Mouse (Mus musculus): Measurements from ENCODE around the gene Ncdn. TPM values are rescaled to one million over a fixed set of nuclear protein-coding genes. Genes with fewer than 3 reads are reported as not detected.

Gene Ncdn
- total RNA-seq, 2 experiments from 2014 or later = 980 to 1,003 TPM

DNA sequence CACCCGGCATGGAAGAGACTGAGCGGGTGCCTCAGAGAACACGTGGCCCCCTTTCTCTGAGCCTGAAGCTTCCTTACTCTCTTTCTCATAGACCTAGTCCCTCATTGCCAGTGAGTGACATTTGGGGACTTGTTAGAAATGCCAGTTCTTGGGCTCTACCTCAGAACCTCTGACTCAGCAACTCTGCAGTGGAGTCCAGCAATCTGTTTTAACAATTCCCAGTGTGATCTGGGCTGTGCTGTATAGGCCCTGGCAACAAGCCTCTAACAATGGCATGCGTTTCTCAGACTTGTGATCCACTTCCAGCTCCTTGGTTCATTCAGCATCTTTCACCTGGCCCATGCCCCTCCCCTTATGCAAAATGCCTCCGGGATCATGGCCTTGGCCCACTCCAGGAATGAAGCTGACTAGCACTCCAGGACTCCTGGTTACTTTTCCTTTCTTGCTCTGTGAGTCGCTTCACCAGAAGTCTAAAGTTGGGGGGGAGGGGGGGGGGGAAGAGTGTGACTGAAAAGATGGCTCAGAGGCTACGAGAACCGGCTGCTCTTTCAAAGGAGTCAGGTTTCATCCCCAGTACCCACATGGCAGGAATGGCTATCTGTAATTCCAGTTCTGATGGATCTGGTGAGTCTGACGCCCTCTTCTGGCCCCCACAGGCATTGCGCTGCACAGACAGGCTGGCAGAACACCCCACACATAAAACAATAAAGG, 13.1 kb downstream of the Ncdn start:
- Histone ChIP-seq H3K4me3 (no peak overlapping the region), H3K27ac (no peak overlapping the region)
- intact Hi-C loops (cut with DNase I) = no loop called here
- peak; percentile 42 for TF ChIP-seq CTCF (IDR thresholded peaks at IDR 0.05)
- DNase-seq (ENCODE audit: extremely low spot score in 1 of 2, low spot score in 2 of 2) = no peak

DNA sequence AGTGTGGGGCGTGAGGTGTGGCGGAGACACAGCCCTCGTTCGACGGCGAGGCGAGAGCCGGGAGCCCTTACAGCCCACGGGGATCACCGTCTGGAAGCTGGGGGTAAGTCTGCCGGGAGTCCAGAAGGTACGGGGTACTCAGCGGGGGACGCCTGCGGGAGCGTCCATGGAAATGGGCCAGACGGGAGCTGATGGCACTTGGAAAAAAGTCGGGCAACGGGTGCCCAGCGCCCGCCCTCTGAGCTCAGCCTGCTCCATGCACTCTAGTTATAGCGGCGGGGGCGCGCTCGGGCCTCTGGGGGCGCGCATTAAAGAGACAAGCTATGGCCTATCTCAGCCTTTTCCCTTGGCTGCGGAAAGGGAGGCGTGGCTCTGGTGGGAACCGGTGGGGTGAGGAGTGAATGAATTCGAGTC, 17.2 kb downstream of the Ncdn start, which contains the start of gene Tfap2e:
Tfap2e (minus strand) TSS at position 240 of the 414 bp plus-strand sequence.
- intact Hi-C loops (cut with DNase I) = no loop called here
- DNase-seq (ENCODE audit: extremely low spot score in 1 of 2, low spot score in 2 of 2) = no peak
- no peak for TF ChIP-seq CTCF (IDR thresholded peaks at IDR 0.05)
- Histone ChIP-seq H3K27ac (no peak within 1 kb of the TSS), H3K4me3 (no peak within 1 kb of the TSS)

- DNase-seq (ENCODE audit: extremely low spot score in 1 of 2, low spot score in 2 of 2) = no peak
- intact Hi-C loops (cut with DNase I) = no loop called here
- no peak overlapping the region for H3K4me3 ChIP-seq
- no peak overlapping the region for H3K27ac ChIP-seq
- no peak for TF ChIP-seq CTCF (IDR thresholded peaks at IDR 0.05)
Observed at GRCm38 (mm10) chr4:126735382-126736000, 17.7 kb downstream of the Ncdn start.

DNA sequence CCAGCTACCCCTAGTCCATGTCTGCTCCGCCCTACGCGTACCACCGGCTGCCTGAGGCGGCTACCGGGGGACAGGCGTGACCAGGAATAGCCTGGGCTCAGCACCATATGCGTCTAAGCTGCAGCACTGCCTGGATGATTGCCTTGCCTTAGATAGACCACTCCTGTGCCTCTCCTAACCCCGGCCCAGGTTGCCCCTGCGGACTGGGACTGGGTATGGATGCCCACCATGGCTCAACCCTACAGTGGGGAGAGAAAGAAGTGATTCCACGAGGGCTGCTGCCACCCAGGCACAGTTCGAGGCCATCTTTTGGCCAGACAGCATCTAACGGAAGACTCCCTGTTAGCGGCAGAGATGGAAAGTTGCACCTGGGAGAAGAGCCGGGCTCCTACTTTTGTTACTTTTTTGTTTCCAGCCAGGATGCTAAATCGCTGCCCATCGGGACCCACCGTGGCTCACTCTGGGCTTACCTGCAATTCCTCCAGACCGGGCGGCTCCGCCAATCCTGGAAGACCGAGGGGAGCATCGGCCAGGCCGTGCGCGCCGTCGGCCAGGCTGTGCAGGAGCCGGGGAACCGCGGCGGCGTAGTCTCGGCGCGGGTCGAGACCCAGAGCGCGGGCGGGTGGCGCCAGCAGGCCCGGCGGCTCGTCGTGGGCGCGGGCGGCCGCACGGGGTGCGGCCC, 18.4 kb downstream of the Ncdn start:
- no peak for DNase-seq (ENCODE audit: extremely low spot score in 1 of 2, low spot score in 2 of 2)
- no peak for TF ChIP-seq CTCF (IDR thresholded peaks at IDR 0.05)
- H3K27ac ChIP-seq = no peak overlapping the region
- no peak overlapping the region for H3K4me3 ChIP-seq
- intact Hi-C loops (cut with DNase I) = no loop called here

DNA sequence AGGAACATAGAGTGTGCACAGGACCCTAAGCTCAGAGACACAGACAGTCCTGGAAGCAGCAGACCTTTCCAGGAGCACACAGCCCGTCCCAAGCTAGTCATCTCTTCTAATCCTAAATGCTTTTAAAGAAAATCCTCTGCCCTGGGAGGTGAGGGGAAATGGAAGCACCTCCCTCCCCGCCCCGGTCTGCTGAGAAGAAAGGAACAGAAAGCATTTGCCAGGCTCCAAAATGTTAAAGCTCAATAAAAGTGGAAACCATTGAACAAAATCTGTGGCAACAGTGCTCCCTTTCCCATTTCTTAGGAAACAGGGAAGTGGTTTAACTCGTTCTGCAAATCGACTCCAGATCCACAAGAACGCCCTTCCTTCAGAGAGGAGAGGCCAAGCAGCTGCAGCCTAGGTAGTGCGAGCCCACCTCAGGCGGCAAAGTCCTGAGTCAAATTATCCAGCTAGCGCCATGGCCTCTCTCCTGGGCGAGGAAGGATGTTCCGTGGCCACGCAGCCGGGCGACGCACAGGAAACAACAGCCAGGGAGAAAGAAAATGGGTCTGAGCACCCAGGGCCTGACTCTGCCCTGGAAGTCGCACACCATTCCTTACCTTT, 19.1 kb downstream of the Ncdn start:
- H3K4me3 ChIP-seq = no peak overlapping the region
- H3K27ac ChIP-seq = no peak overlapping the region
- DNase-seq (ENCODE audit: extremely low spot score in 1 of 2, low spot score in 2 of 2) = no peak
- intact Hi-C loops (cut with DNase I) = no loop called here
- TF ChIP-seq CTCF (IDR thresholded peaks at IDR 0.05) = no peak

DNA sequence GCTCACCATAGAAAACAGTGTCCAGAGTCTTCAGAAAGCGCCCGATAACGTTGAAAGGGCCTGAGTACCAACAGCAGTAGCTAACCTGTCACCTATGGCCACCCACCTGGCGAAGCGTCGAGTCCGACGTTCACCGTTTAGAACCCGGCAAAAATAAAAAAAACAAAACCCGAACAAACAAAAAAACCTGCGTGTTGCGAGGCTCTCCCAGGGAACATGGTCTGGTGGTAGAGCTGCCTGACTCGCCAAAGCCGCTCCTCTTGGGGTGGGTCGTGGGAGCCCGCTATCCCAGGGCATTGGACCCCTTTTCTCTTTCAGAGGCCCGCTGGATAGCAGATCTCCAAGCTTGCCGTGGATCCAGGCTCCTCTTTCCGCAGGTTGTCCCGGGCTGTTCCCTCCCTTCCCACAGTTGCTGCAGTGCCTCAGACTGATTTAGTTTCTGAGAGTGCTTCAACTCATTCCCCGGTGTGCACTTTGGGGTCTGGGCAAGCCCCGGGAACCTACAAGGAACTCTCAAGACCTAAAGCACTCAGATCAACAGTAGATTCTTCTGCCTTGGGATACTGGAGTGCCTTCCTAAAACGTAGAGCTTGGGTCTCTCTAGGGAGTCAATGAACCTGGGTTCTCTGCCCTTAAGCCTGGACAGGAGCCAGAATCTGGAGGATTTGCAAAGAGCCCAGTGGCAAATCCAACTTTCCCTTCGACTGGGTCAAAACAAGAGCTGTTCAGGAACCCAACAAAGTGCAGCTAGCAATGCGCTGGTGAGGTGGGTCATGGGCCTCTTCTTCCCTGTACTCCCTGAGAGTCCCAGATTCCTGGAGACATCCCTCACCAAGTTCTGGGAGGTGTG, 20.5 kb downstream of the Ncdn start:
- DNase-seq (ENCODE audit: extremely low spot score in 1 of 2, low spot score in 2 of 2) = no peak
- intact Hi-C loops (cut with DNase I) = no loop called here
- no peak for TF ChIP-seq CTCF (IDR thresholded peaks at IDR 0.05)
- H3K4me3 ChIP-seq = no peak overlapping the region
- H3K27ac ChIP-seq = no peak overlapping the region

DNA sequence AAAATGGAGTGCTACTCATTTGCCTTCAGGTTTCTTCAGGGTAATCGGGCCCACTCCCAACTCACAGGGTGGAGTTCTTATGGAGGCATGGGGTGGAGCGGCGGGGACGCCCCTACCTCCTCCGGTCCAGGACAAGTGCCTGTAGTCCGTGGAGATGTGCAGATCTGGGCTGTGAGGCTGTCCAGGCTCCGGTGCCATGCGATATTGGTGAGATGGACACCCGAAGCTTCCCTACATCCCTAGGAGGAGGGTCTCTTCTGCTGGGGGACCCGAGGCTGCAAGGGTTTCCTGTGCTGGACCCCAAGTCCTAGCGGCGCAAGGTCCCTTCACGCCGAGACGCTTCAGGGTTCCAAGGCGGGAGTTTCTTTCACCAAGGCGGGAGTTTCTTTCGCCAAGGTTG, 21.1 kb downstream of the Ncdn start:
- intact Hi-C loops (cut with DNase I) = no loop called here
- H3K27ac ChIP-seq = no peak overlapping the region
- DNase-seq (ENCODE audit: extremely low spot score in 1 of 2, low spot score in 2 of 2) = no peak
- no peak for TF ChIP-seq CTCF (IDR thresholded peaks at IDR 0.05)
- no peak overlapping the region for H3K4me3 ChIP-seq

- intact Hi-C loops (cut with DNase I) = no loop called here
- no peak for DNase-seq (ENCODE audit: extremely low spot score in 1 of 2, low spot score in 2 of 2)
- H3K4me3 ChIP-seq = no peak overlapping the region
- no peak overlapping the region for H3K27ac ChIP-seq
- TF ChIP-seq CTCF (IDR thresholded peaks at IDR 0.05) = no peak
Observed at GRCm38 (mm10) chr4:126707439-126707826, 45.8 kb downstream of the Ncdn start.

DNA sequence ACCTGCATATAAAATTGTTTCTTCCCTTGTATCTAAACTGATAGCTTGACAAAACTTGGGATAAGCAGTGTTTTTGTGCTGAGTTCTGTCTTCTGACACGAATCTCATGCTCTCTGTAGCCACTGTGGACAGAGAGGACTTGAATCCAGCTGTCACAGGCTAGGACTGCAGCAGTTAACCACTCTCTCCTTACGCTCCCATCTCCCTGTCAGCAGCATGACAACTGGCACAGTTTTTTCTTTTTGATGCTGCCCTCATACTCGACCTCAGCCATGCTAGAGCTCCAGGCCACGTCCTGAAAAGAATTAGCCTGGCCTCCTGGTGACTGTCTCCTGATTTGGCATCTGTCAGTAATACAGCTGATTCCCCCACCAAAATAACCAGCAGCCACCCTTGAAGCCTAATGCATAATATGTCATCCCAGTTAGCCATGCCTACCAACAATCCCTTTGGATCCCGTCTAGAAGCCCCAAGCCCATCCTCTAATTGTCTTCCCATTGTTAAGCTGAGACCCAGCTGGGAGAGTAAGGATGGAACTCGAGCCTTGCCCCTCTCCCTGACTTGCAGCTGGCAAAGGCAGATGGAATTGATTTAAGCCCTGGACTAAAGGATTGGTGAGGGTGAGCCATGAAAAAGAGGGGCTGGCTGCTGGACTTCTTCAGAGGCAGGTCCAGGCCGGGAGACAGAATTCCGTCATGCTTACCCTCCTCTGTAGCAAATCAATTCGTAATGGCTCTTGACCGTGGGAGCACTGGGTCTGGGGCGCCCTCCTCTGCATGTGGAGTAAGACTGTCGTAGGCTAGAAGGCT, 46.4 kb downstream of the Ncdn start:
- no peak for DNase-seq (ENCODE audit: extremely low spot score in 1 of 2, low spot score in 2 of 2)
- Histone ChIP-seq H3K27ac (no peak overlapping the region), H3K4me3 (no peak overlapping the region)
- TF ChIP-seq CTCF (IDR thresholded peaks at IDR 0.05) = no peak
- intact Hi-C loops (cut with DNase I) = no loop called here

- Histone ChIP-seq H3K27ac (no peak overlapping the region), H3K4me3 (no peak overlapping the region)
- no peak for DNase-seq (ENCODE audit: extremely low spot score in 1 of 2, low spot score in 2 of 2)
- no peak for TF ChIP-seq CTCF (IDR thresholded peaks at IDR 0.05)
- intact Hi-C loops (cut with DNase I) = no loop called here
Observed at GRCm38 (mm10) chr4:126696908-126697307, 56.3 kb downstream of the Ncdn start.

Other genes with a start within 250 kb of the Ncdn start
- gene Ago4, start 220.0 kb downstream of the Ncdn start, total RNA-seq (2021) = 1 to 10 TPM; 7.6 to 9.6 TPM
- gene Clspn, start 196.5 kb downstream of the Ncdn start, total RNA-seq (2021) = under 1 TPM; 0.63 to 0.75 TPM
- gene 5730409E04Rik, start 143.6 kb downstream of the Ncdn start, total RNA-seq (2021) = 10 to 100 TPM; 70.6 to 72.1 TPM
- gene Psmb2, start 75.8 kb downstream of the Ncdn start, total RNA-seq (2021) = 10 to 100 TPM; 90.8 to 91.9 TPM
- gene Tfap2e, start 17.2 kb downstream of the Ncdn start, total RNA-seq (2021) = not detected
- 10 to 100 TPM; 53.5 to 59.9 TPM for gene AU040320, start 106 bp upstream of the Ncdn start, total RNA-seq (2021)
- 10 to 100 TPM; 46.3 to 59.0 TPM for gene Zmym4, start 214.7 kb upstream of the Ncdn start, total RNA-seq (2021)